Mouse (Mus musculus) E14TG2a.4 (cell line): Measurements from ENCODE around the gene Kidins220.

Experiments
- CTCF ChIP-seq: conservative IDR thresholded peaks from 2 replicates; pipeline ENCODE4 v1.5.1; 2014; ENCODE audit warnings: low read length
- POU5F1 ChIP-seq: IDR thresholded peaks from 2 replicates; pipeline ENCODE4 v1.6.1; 2014; ENCODE audit warnings: low read length, borderline replicate concordance

- TF ChIP-seq CTCF = no peak
- TF ChIP-seq POU5F1 = no peak
These were observed 121.9 kb downstream of the Kidins220 start for GRCm38 (mm10) chr12:25096640-25097051.
